Mouse (Mus musculus) liver, postnatal 0 days (tissue): Measurements from ENCODE around the gene Atp9a.

ENCODE experiments used
- CTCF ChIP-seq: sonication (generic); IDR thresholded peaks from 2 replicates; pipeline ENCODE4 v1.5.1; 2016; ENCODE audit warnings: antibody characterized with exemption, low read depth
- EP300 ChIP-seq: IDR thresholded peaks from 2 replicates; pipeline ENCODE4 v1.6.1; 2016; ENCODE audit warnings: antibody characterized with exemption, low read depth, mild to moderate bottlenecking

GRCm38 (mm10) chr2:168762411-168762815 is 20.2 kb upstream of the Atp9a start:
- TF ChIP-seq CTCF (no peak), EP300 (no peak)
